ENCODE assay signal across 13 mouse cellular contexts in the genomic region with DNA sequence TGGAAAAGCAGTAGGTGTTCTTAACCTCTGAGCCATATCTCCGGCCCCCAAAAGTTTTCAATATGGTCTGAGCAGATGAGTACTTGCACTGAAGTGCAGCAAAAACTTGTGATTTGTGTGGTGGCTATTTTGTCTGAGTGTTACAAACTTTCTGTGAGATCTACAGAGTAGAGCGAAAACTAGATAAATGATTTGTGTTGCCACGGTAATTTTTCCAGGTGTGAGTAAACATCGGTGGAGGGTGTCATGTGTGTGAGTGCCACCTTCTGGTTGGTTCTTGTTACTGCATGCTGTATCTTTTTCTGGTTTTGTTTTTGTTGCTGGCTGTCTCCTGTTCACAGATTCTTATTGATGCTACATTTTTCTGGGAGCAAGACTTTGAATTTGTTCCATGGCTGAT. TPM values are rescaled to one million over a fixed set of nuclear protein-coding genes. Genes with fewer than 3 reads are reported as not detected.
A peak's percentile ranks its signal among the peaks of the same experiment; 100 is the strongest.
DNase-seq lines count a peak whose midpoint lies in the region; ATAC-seq and TF ChIP-seq lines count a peak whose summit lies in the region.
"Had no signal": no experiment of that assay in that cellular context is flagged by ENCODE, and none has a peak within 500 bp of the region (broad histone marks: within the 10 kb centered on the region; RNA-seq: fewer than 3 reads in every experiment).

No protein-coding gene starts in this region.

- H3K36me3 ChIP-seq in ES-Bruce4 (ENCODE audit: control insufficient read depth, insufficient read depth, low read length, poor library complexity, severe bottlenecking) = no peaks in the 10 kb centered on the region

- peak overlapping the region; percentile 58; the same call in 1 of the 2 replicates for H3K9ac ChIP-seq in ES-Bruce4 (ENCODE audit: low read depth, poor library complexity, severe bottlenecking)

- intact Hi-C loops in left cerebral cortex, adult 2 months (cut with DNase I) = no loop called here
- intact Hi-C loops in left cerebral cortex, postnatal 10 days (cut with DNase I) = no loop called here

- 0 out of 2 replicates have a peak, but pooled peaks cover 2% of the 10 kb centered on the region for H3K27me3 ChIP-seq in ES-Bruce4 (ENCODE audit: control insufficient read depth, insufficient read depth, low read length, poor library complexity, severe bottlenecking)
- no peaks in the 10 kb centered on the region for H3K27me3 ChIP-seq in Patski
- H3K27me3 ChIP-seq: megakaryocyte, embryonic 14.5 days had no signal

- H3K4me3 ChIP-seq in left cerebral cortex, adult 2 months = no peak overlapping the region
- no peak overlapping the region for H3K4me3 ChIP-seq in ES-Bruce4 (ENCODE audit: low read depth, low read length)
- H3K4me3 ChIP-seq: megakaryocyte, embryonic 14.5 days had no signal

- CTCF ChIA-PET in Patski (lab: Charles Lee) = interaction anchor here (1.0 to 1.2 kb wide), 2 partner anchors 9 to 10 kb away, joined by 3 to 4 read pairs; no protein-coding TSS in a partner anchor

- TF ChIP-seq EP300 in ES-Bruce4 (IDR thresholded peaks at IDR 0.05; ENCODE audit: insufficient read depth, low read depth, low read length) = no peak

- in situ Hi-C loops in Patski (cut with MboI; ENCODE audit: low pct_unique_long_range_greater_than_20kb) = loop anchor here (10.0 kb wide), 1 partner anchor 50 kb away; no protein-coding TSS in a partner anchor

- H3K9me3 ChIP-seq in ES-Bruce4 (replicated peaks; ENCODE audit: control insufficient read depth, insufficient read depth, low read length, poor library complexity, severe bottlenecking) = no peaks in the 10 kb centered on the region

- peak; percentile 79 for ATAC-seq in Patski
- peak; percentile 40; the same call in 1 of the 2 replicates for ATAC-seq in granulocyte monocyte progenitor cell, adult 5-6 weeks (replicated peaks; ENCODE audit: poor library complexity, severe bottlenecking)
- ATAC-seq: forebrain, embryonic 14.5 days; intestine, embryonic 16.5 days had no signal

- POLR2A ChIA-PET in Patski (lab: Charles Lee) = no interaction called here

- no peak overlapping the region for H3K27ac ChIP-seq in left cerebral cortex, adult 2 months
- peak overlapping the region; percentile 49; the same call in 1 of the 2 replicates for H3K27ac ChIP-seq in ES-Bruce4 (ENCODE audit: insufficient read depth, low read length)

- TF ChIP-seq POLR2A in ES-Bruce4 (IDR thresholded peaks at IDR 0.05; ENCODE audit: insufficient read depth, low read length) = no peak

- TF ChIP-seq CTCF in left cerebral cortex, adult 2 months (IDR thresholded peaks at IDR 0.05) = peak; percentile 55
- no peak for TF ChIP-seq CTCF in ES-Bruce4 (IDR thresholded peaks at IDR 0.05; ENCODE audit: low read depth, low read length)
- peak; percentile 92 for TF ChIP-seq CTCF in Patski (IDR thresholded peaks at IDR 0.05)

- no peak for DNase-seq in left cerebral cortex, adult 2 months (ENCODE audit: extremely low spot score in 1 of 2, low spot score in 2 of 2)
- no peak for DNase-seq in left cerebral cortex, postnatal 10 days (ENCODE audit: extremely low spot score in 1 of 2, low spot score in 2 of 2)
- DNase-seq in Patski (ENCODE audit: low read depth, low spot score) = no peak
- DNase-seq in urinary bladder, postnatal 14 days (ENCODE audit: low spot score) = no peak
- DNase-seq in right cerebral cortex, adult 2 months (ENCODE audit: low spot score in 2 of 2) = no peak
- DNase-seq: adrenal gland, adult 8-10 months; cerebellum, adult 9-11 months had no signal

- no peaks in the 10 kb centered on the region for H3K4me1 ChIP-seq in ES-Bruce4 (ENCODE audit: control insufficient read depth, insufficient read depth, low read length)

RNA-seq across cellular contexts. Expression of gene AU018091, which starts 15.4 kb away (rescaled TPM):
- not detected for total RNA-seq in left cerebral cortex, adult 2 months (2021)
- not detected for total RNA-seq in left cerebral cortex, postnatal 10 days (2021)
- polyA plus RNA-seq in ES-Bruce4 (2011; ENCODE audit: insufficient read depth, insufficient read length, low read depth, missing spikeins) = 64.8 and 68.3 TPM in 2 replicates
- 0.04 TPM for polyA plus RNA-seq in Patski (2021)
- not detected in 2 replicates for total RNA-seq in granulocyte monocyte progenitor cell, adult 5-6 weeks (2014; fragmentation: Nextera tagmentation)
- not detected in 2 replicates for total RNA-seq in granulocyte monocyte progenitor cell, adult 5-6 weeks (2017)
- total RNA-seq: adrenal gland, adult 8-10 months had no signal
- polyA plus RNA-seq: forebrain, embryonic 14.5 days; heart, embryonic 11.5 days; intestine, embryonic 16.5 days had no signal
